Mouse (Mus musculus) fibroblast of lung, adult 2 months (primary cell): ENCODE results near the gene Pip4k2b.

Experiments
- DNase-seq: peaks from one replicate; pipeline ENCODE4 v3.0.0-alpha.2; 2011; ENCODE audit warnings: low read depth

The Pip4k2b gene

GRCm38 (mm10) chr11:97666221-97666620, 78.3 kb downstream of the Pip4k2b start:
- no peak for DNase-seq

- no peak for DNase-seq
Observed at GRCm38 (mm10) chr11:97665431-97665830, 79.1 kb downstream of the Pip4k2b start.
